Mouse (Mus musculus): ENCODE measurements around the gene Cfap298. TPM values are rescaled to one million over a fixed set of nuclear protein-coding genes. Genes with fewer than 3 reads are reported as not detected.

The Cfap298 gene
- polyA plus RNA-seq, 1 experiment from 2014 or later, result 44.0 TPM

- H3K9ac ChIP-seq (replicated peaks; ENCODE audit: low read length), result no peak overlapping the region
- H3K4me3 ChIP-seq (ENCODE audit: low read length), result no peak overlapping the region
- H3K9me3 ChIP-seq (ENCODE audit: low read length), result no peaks in the 10 kb centered on the region
- H3K27me3 ChIP-seq (ENCODE audit: insufficient read depth, low read length), result no peaks in the 10 kb centered on the region
- 57% methylated on average over 17 of the region's 17 CpGs for WGBS
- no peak overlapping the region for H3K4me2 ChIP-seq (replicated peaks; ENCODE audit: low read depth, low read length)
- peaks cover 7% of the 10 kb centered on the region; the same call in 1 of the 2 replicates for H3K36me3 ChIP-seq (ENCODE audit: insufficient read depth, low read length)
- no peaks in the 10 kb centered on the region for H3K4me1 ChIP-seq (ENCODE audit: insufficient read depth, low read length)
- no peak for ATAC-seq (ENCODE audit: low FRiP score, low TSS enrichment)
- no peak overlapping the region for H3K27ac ChIP-seq (ENCODE audit: low read length)
Observed at GRCm38 (mm10) chr16:90950354-90950963, 15.5 kb upstream of the Cfap298 start.

GRCm38 (mm10) chr16:90946977-90947376, 12.1 kb upstream of the Cfap298 start:
- no peak overlapping the region for H3K27ac ChIP-seq (ENCODE audit: low read length)
- H3K9ac ChIP-seq (replicated peaks; ENCODE audit: low read length), result no peak overlapping the region
- no peaks in the 10 kb centered on the region for H3K4me1 ChIP-seq (ENCODE audit: insufficient read depth, low read length)
- no peak overlapping the region for H3K4me2 ChIP-seq (replicated peaks; ENCODE audit: low read depth, low read length)
- peaks cover 3% of the 10 kb centered on the region; the same call in 1 of the 2 replicates for H3K36me3 ChIP-seq (ENCODE audit: insufficient read depth, low read length)
- H3K27me3 ChIP-seq (ENCODE audit: insufficient read depth, low read length), result no peaks in the 10 kb centered on the region
- WGBS, result 38% methylated on average over 8 of the region's 8 CpGs
- ATAC-seq (ENCODE audit: low FRiP score, low TSS enrichment), result no peak
- H3K4me3 ChIP-seq (ENCODE audit: low read length), result no peak overlapping the region
- no peaks in the 10 kb centered on the region for H3K9me3 ChIP-seq (ENCODE audit: low read length)

- ATAC-seq (ENCODE audit: low FRiP score, low TSS enrichment), result no peak
- H3K9ac ChIP-seq (replicated peaks; ENCODE audit: low read length), result no peak overlapping the region
- WGBS, result 90% methylated on average over 7 of the region's 7 CpGs
Observed at GRCm38 (mm10) chr16:90941246-90941645, 6.3 kb upstream of the Cfap298 start.

GRCm38 (mm10) chr16:90934193-90934686, 674 bp downstream of the Cfap298 start:
- ATAC-seq (ENCODE audit: low FRiP score, low TSS enrichment), result peak; percentile 70
- Histone ChIP-seq H3K9me3 (ENCODE audit: low read length) (no peaks in the 10 kb centered on the region), H3K27ac (ENCODE audit: low read length) (peak overlapping the region; percentile 84), H3K9ac (replicated peaks; ENCODE audit: low read length) (peak overlapping the region; percentile 88), H3K4me2 (replicated peaks; ENCODE audit: low read depth, low read length) (peak overlapping the region; percentile 82), H3K4me3 (ENCODE audit: low read length) (peak overlapping the region; percentile 89), H3K36me3 (ENCODE audit: insufficient read depth, low read length) (0 out of 2 replicates have a peak, but pooled peaks cover 4% of the 10 kb centered on the region), H3K27me3 (ENCODE audit: insufficient read depth, low read length) (no peaks in the 10 kb centered on the region), H3K4me1 (ENCODE audit: insufficient read depth, low read length) (peaks cover 3% of the 10 kb centered on the region; the same call in 1 of the 2 replicates)
- 1% methylated on average over 38 of the region's 38 CpGs for WGBS

More at GRCm38 (mm10) chr16:90941246-90941645, 6.3 kb upstream of the Cfap298 start:
- Histone ChIP-seq H3K36me3 (ENCODE audit: insufficient read depth, low read length) (peaks cover 7% of the 10 kb centered on the region; the same call in 1 of the 2 replicates), H3K4me2 (replicated peaks; ENCODE audit: low read depth, low read length) (no peak overlapping the region), H3K4me1 (ENCODE audit: insufficient read depth, low read length) (no peaks in the 10 kb centered on the region), H3K27ac (ENCODE audit: low read length) (no peak overlapping the region), H3K4me3 (ENCODE audit: low read length) (no peak overlapping the region), H3K27me3 (ENCODE audit: insufficient read depth, low read length) (no peaks in the 10 kb centered on the region), H3K9me3 (ENCODE audit: low read length) (no peaks in the 10 kb centered on the region)

- Histone ChIP-seq H3K9me3 (ENCODE audit: low read length) (no peaks in the 10 kb centered on the region), H3K36me3 (ENCODE audit: insufficient read depth, low read length) (0 out of 2 replicates have a peak, but pooled peaks cover 4% of the 10 kb centered on the region), H3K27me3 (ENCODE audit: insufficient read depth, low read length) (no peaks in the 10 kb centered on the region), H3K9ac (replicated peaks; ENCODE audit: low read length) (peak overlapping the region; percentile 88), H3K4me1 (ENCODE audit: insufficient read depth, low read length) (peaks cover 3% of the 10 kb centered on the region; the same call in 1 of the 2 replicates), H3K4me2 (replicated peaks; ENCODE audit: low read depth, low read length) (peak overlapping the region; percentile 82), H3K4me3 (ENCODE audit: low read length) (peak overlapping the region; percentile 89), H3K27ac (ENCODE audit: low read length) (peak overlapping the region; percentile 84)
- no peak for ATAC-seq (ENCODE audit: low FRiP score, low TSS enrichment)
- WGBS, result 30% methylated on average over 13 of the region's 13 CpGs
Observed at GRCm38 (mm10) chr16:90933534-90934176, 1.3 kb downstream of the Cfap298 start.

GRCm38 (mm10) chr16:90927446-90927845, 7.5 kb downstream of the Cfap298 start:
- no peaks in the 10 kb centered on the region for H3K27me3 ChIP-seq (ENCODE audit: insufficient read depth, low read length)
- no peak overlapping the region for H3K4me2 ChIP-seq (replicated peaks; ENCODE audit: low read depth, low read length)
- no peak overlapping the region for H3K9ac ChIP-seq (replicated peaks; ENCODE audit: low read length)
- H3K36me3 ChIP-seq (ENCODE audit: insufficient read depth, low read length), result 0 out of 2 replicates have a peak, but pooled peaks cover 3% of the 10 kb centered on the region
- H3K27ac ChIP-seq (ENCODE audit: low read length), result no peak overlapping the region
- no peak overlapping the region for H3K4me3 ChIP-seq (ENCODE audit: low read length)
- WGBS, result 85% methylated on average over 4 of the region's 4 CpGs
- no peaks in the 10 kb centered on the region for H3K9me3 ChIP-seq (ENCODE audit: low read length)
- H3K4me1 ChIP-seq (ENCODE audit: insufficient read depth, low read length), result no peaks in the 10 kb centered on the region
- ATAC-seq (ENCODE audit: low FRiP score, low TSS enrichment), result no peak

GRCm38 (mm10) chr16:90925461-90925860, 9.5 kb downstream of the Cfap298 start:
- Histone ChIP-seq H3K27me3 (ENCODE audit: insufficient read depth, low read length) (no peaks in the 10 kb centered on the region), H3K4me2 (replicated peaks; ENCODE audit: low read depth, low read length) (no peak overlapping the region), H3K9ac (replicated peaks; ENCODE audit: low read length) (no peak overlapping the region), H3K36me3 (ENCODE audit: insufficient read depth, low read length) (0 out of 2 replicates have a peak, but pooled peaks cover 3% of the 10 kb centered on the region), H3K4me3 (ENCODE audit: low read length) (no peak overlapping the region), H3K27ac (ENCODE audit: low read length) (no peak overlapping the region), H3K9me3 (ENCODE audit: low read length) (no peaks in the 10 kb centered on the region), H3K4me1 (ENCODE audit: insufficient read depth, low read length) (no peaks in the 10 kb centered on the region)
- WGBS, result 28% methylated on average over 5 of the region's 5 CpGs
- peak; percentile 62 for ATAC-seq (ENCODE audit: low FRiP score, low TSS enrichment)

GRCm38 (mm10) chr16:90924606-90925370, 10.1 kb downstream of the Cfap298 start:
- WGBS, result 81% methylated on average over 13 of the region's 13 CpGs
- Histone ChIP-seq H3K36me3 (ENCODE audit: insufficient read depth, low read length) (0 out of 2 replicates have a peak, but pooled peaks cover 3% of the 10 kb centered on the region), H3K27me3 (ENCODE audit: insufficient read depth, low read length) (no peaks in the 10 kb centered on the region), H3K9ac (replicated peaks; ENCODE audit: low read length) (no peak overlapping the region), H3K27ac (ENCODE audit: low read length) (no peak overlapping the region), H3K4me3 (ENCODE audit: low read length) (no peak overlapping the region), H3K9me3 (ENCODE audit: low read length) (no peaks in the 10 kb centered on the region), H3K4me1 (ENCODE audit: insufficient read depth, low read length) (no peaks in the 10 kb centered on the region), H3K4me2 (replicated peaks; ENCODE audit: low read depth, low read length) (no peak overlapping the region)
- peak; percentile 46 for ATAC-seq (ENCODE audit: low FRiP score, low TSS enrichment)

- 56% methylated on average over 10 of the region's 10 CpGs for WGBS
- Histone ChIP-seq H3K9me3 (ENCODE audit: low read length) (peaks cover 4% of the 10 kb centered on the region; the same call in 1 of the 2 replicates), H3K9ac (replicated peaks; ENCODE audit: low read length) (no peak overlapping the region), H3K27me3 (ENCODE audit: insufficient read depth, low read length) (no peaks in the 10 kb centered on the region), H3K4me3 (ENCODE audit: low read length) (no peak overlapping the region), H3K4me2 (replicated peaks; ENCODE audit: low read depth, low read length) (no peak overlapping the region), H3K27ac (ENCODE audit: low read length) (no peak overlapping the region), H3K36me3 (ENCODE audit: insufficient read depth, low read length) (0 out of 2 replicates have a peak, but pooled peaks cover 3% of the 10 kb centered on the region), H3K4me1 (ENCODE audit: insufficient read depth, low read length) (0 out of 2 replicates have a peak, but pooled peaks cover 7% of the 10 kb centered on the region)
- ATAC-seq (ENCODE audit: low FRiP score, low TSS enrichment), result no peak
Observed at GRCm38 (mm10) chr16:90921471-90922159, 13.3 kb downstream of the Cfap298 start.

Measured in kidney, embryonic 16.5 days (tissue).